Comparison of ENCODE assay signal across 16 mouse cellular contexts in the genomic region with DNA sequence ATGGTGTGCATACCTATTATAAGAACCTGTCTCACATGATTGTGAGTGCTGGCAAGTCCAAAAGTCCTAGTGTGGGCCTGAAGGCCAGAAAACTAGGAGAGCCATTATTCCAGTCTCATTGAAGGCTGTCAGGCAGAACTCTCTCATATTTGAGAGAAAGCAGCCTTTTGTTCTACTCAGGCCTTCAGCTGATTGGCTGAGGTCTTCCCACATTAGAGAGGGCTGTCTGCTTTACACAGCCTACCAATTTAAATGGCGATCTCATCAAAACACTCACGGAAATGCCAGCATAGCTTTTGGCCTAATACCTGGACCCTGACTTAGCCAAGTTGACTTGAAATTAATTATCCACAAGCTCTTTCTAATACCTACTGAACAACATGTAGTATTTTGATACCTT.
"Had no signal": no experiment of that assay in that cellular context is flagged by ENCODE, and none has a peak within 500 bp of the region (broad histone marks: within the 10 kb centered on the region; RNA-seq: fewer than 3 reads in every experiment).

No protein-coding gene starts in this region.

- ATAC-seq: lung, postnatal 0 days had no signal

- H3K27ac ChIP-seq: left cerebral cortex, adult 2 months; limb, embryonic 10.5 days; liver, embryonic 15.5 days; midbrain, embryonic 10.5 days; neural tube, embryonic 15.5 days; stomach, embryonic 15.5 days had no signal

- H3K9ac ChIP-seq: liver, embryonic 15.5 days; neural tube, embryonic 15.5 days; stomach, embryonic 15.5 days had no signal

- H3K36me3 ChIP-seq: limb, embryonic 10.5 days; liver, embryonic 15.5 days; midbrain, embryonic 10.5 days; neural tube, embryonic 15.5 days; stomach, embryonic 15.5 days had no signal

- DNase-seq: kidney, postnatal 10 days; kidney, postnatal 4 days; lung, adult 2 months; lung, postnatal 4 days; midbrain, embryonic 14.5 days; thymus, adult 2 months; thymus, postnatal 25 days had no signal

- H3K27me3 ChIP-seq: liver, embryonic 15.5 days; neural tube, embryonic 15.5 days; stomach, embryonic 15.5 days had no signal

- H3K4me1 ChIP-seq: limb, embryonic 10.5 days; liver, embryonic 15.5 days; neural tube, embryonic 15.5 days; stomach, embryonic 15.5 days had no signal

- H3K9me3 ChIP-seq: limb, embryonic 10.5 days; liver, embryonic 15.5 days; midbrain, embryonic 10.5 days; neural tube, embryonic 15.5 days; stomach, embryonic 15.5 days had no signal

- H3K4me2 ChIP-seq: liver, embryonic 11.5 days; liver, embryonic 15.5 days; neural tube, embryonic 15.5 days; stomach, embryonic 15.5 days had no signal

- H3K4me3 ChIP-seq: left cerebral cortex, adult 2 months; limb, embryonic 10.5 days; liver, embryonic 15.5 days; midbrain, embryonic 10.5 days; myocyte; neural tube, embryonic 15.5 days; stomach, embryonic 15.5 days had no signal
